Mouse (Mus musculus) heart, postnatal 0 days (tissue): ENCODE data around the gene Gphn.

Experiments
- CTCF ChIP-seq: IDR thresholded peaks from 2 replicates; pipeline ENCODE4 v1.5.1; 2016; ENCODE audit warnings: antibody characterized with exemption, control low read depth, low read depth
- EP300 ChIP-seq: IDR thresholded peaks from 2 replicates; pipeline ENCODE4 v1.6.1; 2016; ENCODE audit warnings: antibody characterized with exemption, low read depth

DNA sequence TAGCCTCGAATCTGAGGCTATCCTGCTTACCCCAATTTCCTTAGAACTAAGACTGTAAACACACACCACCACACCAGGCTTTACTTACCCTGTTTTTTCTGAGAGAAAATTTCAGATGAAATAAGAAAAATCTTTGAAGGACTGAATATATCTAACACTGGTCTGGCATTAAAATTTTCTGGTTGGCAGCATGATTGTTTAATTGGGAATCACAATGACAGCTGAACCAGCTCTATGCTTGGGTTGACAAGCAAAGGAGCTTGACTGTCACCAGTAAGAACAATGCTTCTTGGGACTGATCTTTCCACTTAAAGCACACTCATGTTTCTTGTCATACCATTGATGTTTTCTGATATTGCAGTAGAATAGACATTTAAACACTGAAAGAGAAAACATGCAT, 296.0 kb downstream of the Gphn start:
- TF ChIP-seq EP300 (no peak), CTCF (no peak)
